Mouse (Mus musculus): ENCODE measurements around the gene Cbfa2t3. TPM values are rescaled to one million over a fixed set of nuclear protein-coding genes. Genes with fewer than 3 reads are reported as not detected.
A peak's percentile ranks its signal among the peaks of the same experiment; 100 is the strongest.

Gene Cbfa2t3
- polyA plus RNA-seq, 1 experiment from 2014 or later: 4.8 TPM

DNA sequence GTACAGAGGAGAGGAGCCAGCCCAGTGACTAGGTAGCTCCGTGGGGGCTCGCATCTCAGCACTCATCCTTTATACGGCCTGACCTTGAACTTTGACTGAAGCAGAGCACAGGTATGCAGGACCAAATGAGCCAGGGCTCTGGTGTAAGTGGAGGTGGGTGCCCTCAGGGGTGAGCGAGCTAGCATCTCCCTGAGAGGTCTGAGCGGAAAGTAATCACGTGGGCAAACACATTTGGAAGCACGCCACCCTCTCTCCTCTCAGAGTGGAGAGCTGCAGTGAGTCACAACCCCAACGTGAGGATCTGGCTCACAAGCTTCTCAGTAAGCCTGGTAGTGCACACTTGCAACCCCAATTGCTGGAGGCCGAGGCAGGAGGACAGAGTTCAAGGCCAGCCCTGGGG lies 56.8 kb downstream of the Cbfa2t3 start:
- Histone ChIP-seq H3K4me3 (ENCODE audit: low read length) (no peak overlapping the region), H3K4me2 (ENCODE audit: low read depth, low read length) (no peak overlapping the region), H3K27ac (ENCODE audit: low read length) (no peak overlapping the region), H3K9me3 (replicated peaks; ENCODE audit: control insufficient read depth, low read length) (no peaks in the 10 kb centered on the region), H3K4me1 (ENCODE audit: control insufficient read depth, insufficient read depth, low read length) (peaks cover 25% of the 10 kb centered on the region), H3K9ac (ENCODE audit: low read length) (no peak overlapping the region), H3K36me3 (ENCODE audit: control insufficient read depth, insufficient read depth) (no peaks in the 10 kb centered on the region), H3K27me3 (ENCODE audit: control insufficient read depth, insufficient read depth, low read length) (no peaks in the 10 kb centered on the region)
- peak; percentile 58 for ATAC-seq (replicated peaks; ENCODE audit: extremely low read depth, insufficient read depth, low FRiP score)
- 41% methylated on average over 9 of the region's 9 CpGs for WGBS

DNA sequence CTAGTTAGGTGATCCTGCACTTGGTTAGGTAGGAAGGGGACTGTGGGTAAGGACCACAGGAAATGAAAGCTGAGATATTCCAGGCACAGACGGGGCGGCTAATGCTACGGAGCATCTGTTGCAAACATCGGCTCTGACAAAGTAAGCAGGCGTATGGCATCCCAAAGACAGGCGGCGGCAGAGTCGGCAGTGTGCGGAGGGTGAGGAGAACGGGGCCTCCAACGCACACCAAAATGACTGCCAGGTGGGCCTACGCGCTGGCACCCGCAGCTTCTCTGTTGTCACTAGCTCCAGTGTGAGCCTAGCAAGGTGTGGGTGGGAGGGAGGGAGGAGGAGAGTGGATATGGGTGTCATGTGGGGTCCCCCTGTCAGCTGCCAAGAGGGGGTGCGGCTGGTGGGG lies 57.5 kb downstream of the Cbfa2t3 start:
- H3K27ac ChIP-seq (ENCODE audit: low read length): no peak overlapping the region
- no peak overlapping the region for H3K4me2 ChIP-seq (ENCODE audit: low read depth, low read length)
- 85% methylated on average over 15 of the region's 15 CpGs for WGBS
- peaks cover 28% of the 10 kb centered on the region for H3K4me1 ChIP-seq (ENCODE audit: control insufficient read depth, insufficient read depth, low read length)
- no peak for ATAC-seq (replicated peaks; ENCODE audit: extremely low read depth, insufficient read depth, low FRiP score)
- H3K36me3 ChIP-seq (ENCODE audit: control insufficient read depth, insufficient read depth): no peaks in the 10 kb centered on the region
- H3K27me3 ChIP-seq (ENCODE audit: control insufficient read depth, insufficient read depth, low read length): no peaks in the 10 kb centered on the region
- no peaks in the 10 kb centered on the region for H3K9me3 ChIP-seq (replicated peaks; ENCODE audit: control insufficient read depth, low read length)
- H3K9ac ChIP-seq (ENCODE audit: low read length): no peak overlapping the region
- no peak overlapping the region for H3K4me3 ChIP-seq (ENCODE audit: low read length)

GRCm38 (mm10) chr8:122640825-122641224 lies 58.1 kb downstream of the Cbfa2t3 start:
- Histone ChIP-seq H3K27me3 (ENCODE audit: control insufficient read depth, insufficient read depth, low read length) (no peaks in the 10 kb centered on the region), H3K4me1 (ENCODE audit: control insufficient read depth, insufficient read depth, low read length) (peaks cover 31% of the 10 kb centered on the region), H3K4me2 (ENCODE audit: low read depth, low read length) (no peak overlapping the region), H3K36me3 (ENCODE audit: control insufficient read depth, insufficient read depth) (no peaks in the 10 kb centered on the region), H3K9me3 (replicated peaks; ENCODE audit: control insufficient read depth, low read length) (no peaks in the 10 kb centered on the region), H3K9ac (ENCODE audit: low read length) (no peak overlapping the region), H3K4me3 (ENCODE audit: low read length) (no peak overlapping the region), H3K27ac (ENCODE audit: low read length) (no peak overlapping the region)
- ATAC-seq (replicated peaks; ENCODE audit: extremely low read depth, insufficient read depth, low FRiP score): no peak
- WGBS: 79% methylated on average over 4 of the region's 4 CpGs

DNA sequence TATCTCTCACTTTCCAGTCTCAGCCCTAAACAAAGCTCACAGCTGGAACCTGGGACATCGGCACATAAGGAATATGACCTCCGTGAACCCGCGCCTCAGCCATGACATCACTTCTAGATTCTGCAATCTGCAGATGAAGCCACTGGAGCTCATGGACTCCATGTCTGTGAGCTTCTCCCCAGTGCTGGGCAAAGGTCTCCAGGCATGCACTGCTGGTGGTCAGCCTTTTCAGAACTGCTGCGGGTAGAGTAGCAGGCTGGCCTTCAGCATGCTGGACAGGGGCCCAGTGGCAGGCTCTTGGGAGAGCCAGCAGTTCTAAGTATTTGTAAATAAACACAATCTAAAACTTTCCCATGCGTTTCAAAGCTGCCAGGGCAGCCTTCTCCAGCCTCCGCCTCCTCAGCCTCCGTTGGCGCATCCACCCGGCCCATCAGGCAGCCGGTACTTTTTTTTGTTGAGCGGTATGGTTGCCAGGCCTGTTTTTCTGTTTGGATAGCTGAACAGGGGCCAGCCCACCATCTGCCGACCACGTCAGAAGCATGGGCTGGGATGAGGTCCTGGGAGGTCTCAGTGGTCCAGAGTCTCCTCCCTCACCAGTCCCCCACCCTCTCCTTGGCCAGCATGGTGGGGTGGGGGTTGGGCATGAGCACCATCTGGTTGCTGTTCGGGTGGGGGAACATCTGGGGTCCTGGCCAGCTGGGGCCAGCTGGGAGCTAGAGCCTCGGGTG lies 59.2 kb downstream of the Cbfa2t3 start:
- Histone ChIP-seq H3K27me3 (ENCODE audit: control insufficient read depth, insufficient read depth, low read length) (no peaks in the 10 kb centered on the region), H3K4me1 (ENCODE audit: control insufficient read depth, insufficient read depth, low read length) (peaks cover 31% of the 10 kb centered on the region), H3K9ac (ENCODE audit: low read length) (no peak overlapping the region), H3K9me3 (replicated peaks; ENCODE audit: control insufficient read depth, low read length) (no peaks in the 10 kb centered on the region), H3K36me3 (ENCODE audit: control insufficient read depth, insufficient read depth) (no peaks in the 10 kb centered on the region), H3K4me3 (ENCODE audit: low read length) (no peak overlapping the region), H3K27ac (ENCODE audit: low read length) (no peak overlapping the region), H3K4me2 (ENCODE audit: low read depth, low read length) (no peak overlapping the region)
- WGBS: 40% methylated on average over 16 of the region's 16 CpGs
- 0 out of 2 replicates have a peak, but pooled peaks have one; percentile 7 for ATAC-seq (replicated peaks; ENCODE audit: extremely low read depth, insufficient read depth, low FRiP score)

GRCm38 (mm10) chr8:122638601-122639000 lies 60.3 kb downstream of the Cbfa2t3 start:
- 82% methylated on average over 16 of the region's 16 CpGs for WGBS
- no peak overlapping the region for H3K4me3 ChIP-seq (ENCODE audit: low read length)
- no peak overlapping the region for H3K9ac ChIP-seq (ENCODE audit: low read length)
- 0 out of 2 replicates have a peak, but pooled peaks cover 2% of the 10 kb centered on the region for H3K36me3 ChIP-seq (ENCODE audit: control insufficient read depth, insufficient read depth)
- no peaks in the 10 kb centered on the region for H3K9me3 ChIP-seq (replicated peaks; ENCODE audit: control insufficient read depth, low read length)
- peaks cover 31% of the 10 kb centered on the region for H3K4me1 ChIP-seq (ENCODE audit: control insufficient read depth, insufficient read depth, low read length)
- ATAC-seq (replicated peaks; ENCODE audit: extremely low read depth, insufficient read depth, low FRiP score): no peak
- no peaks in the 10 kb centered on the region for H3K27me3 ChIP-seq (ENCODE audit: control insufficient read depth, insufficient read depth, low read length)
- H3K4me2 ChIP-seq (ENCODE audit: low read depth, low read length): no peak overlapping the region
- no peak overlapping the region for H3K27ac ChIP-seq (ENCODE audit: low read length)

- WGBS: 82% methylated on average over 9 of the region's 9 CpGs
- H3K4me1 ChIP-seq (ENCODE audit: control insufficient read depth, insufficient read depth, low read length): peaks cover 26% of the 10 kb centered on the region
Measured at GRCm38 (mm10) chr8:122637230-122637629, 61.7 kb downstream of the Cbfa2t3 start.

DNA sequence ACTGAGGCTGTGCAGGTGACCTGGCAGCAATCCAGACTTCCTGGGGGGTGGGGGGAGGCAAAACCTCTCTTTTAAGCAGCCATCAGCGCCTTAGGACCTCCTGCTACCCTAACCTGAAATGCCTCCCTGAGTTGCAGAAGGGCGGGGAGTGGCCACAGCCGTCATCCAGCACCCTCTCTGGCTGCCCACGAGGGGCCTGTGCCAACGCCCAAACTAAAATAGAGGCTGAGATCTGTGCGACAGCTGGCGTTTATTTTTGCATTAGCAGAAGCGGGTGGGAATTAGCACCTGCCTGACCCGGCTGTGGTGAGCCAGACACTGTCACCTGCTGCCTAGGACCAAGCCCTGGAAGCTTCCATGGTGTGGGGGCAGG lies 62.1 kb downstream of the Cbfa2t3 start:
- ATAC-seq (replicated peaks; ENCODE audit: extremely low read depth, insufficient read depth, low FRiP score): peak; percentile 66
- Histone ChIP-seq H3K4me1 (ENCODE audit: control insufficient read depth, insufficient read depth, low read length) (peaks cover 22% of the 10 kb centered on the region), H3K27ac (ENCODE audit: low read length) (peak overlapping the region; percentile 15; the same call in 1 of the 2 replicates), H3K4me2 (ENCODE audit: low read depth, low read length) (no peak overlapping the region), H3K27me3 (ENCODE audit: control insufficient read depth, insufficient read depth, low read length) (no peaks in the 10 kb centered on the region), H3K9ac (ENCODE audit: low read length) (no peak overlapping the region), H3K4me3 (ENCODE audit: low read length) (no peak overlapping the region), H3K36me3 (ENCODE audit: control insufficient read depth, insufficient read depth) (0 out of 2 replicates have a peak, but pooled peaks cover 5% of the 10 kb centered on the region), H3K9me3 (replicated peaks; ENCODE audit: control insufficient read depth, low read length) (no peaks in the 10 kb centered on the region)
- 40% methylated on average over 9 of the region's 9 CpGs for WGBS

More at GRCm38 (mm10) chr8:122637230-122637629, 61.7 kb downstream of the Cbfa2t3 start:
- H3K9ac ChIP-seq (ENCODE audit: low read length): no peak overlapping the region
- no peak overlapping the region for H3K4me3 ChIP-seq (ENCODE audit: low read length)
- 0 out of 2 replicates have a peak, but pooled peaks cover 5% of the 10 kb centered on the region for H3K36me3 ChIP-seq (ENCODE audit: control insufficient read depth, insufficient read depth)
- H3K9me3 ChIP-seq (replicated peaks; ENCODE audit: control insufficient read depth, low read length): no peaks in the 10 kb centered on the region
- no peaks in the 10 kb centered on the region for H3K27me3 ChIP-seq (ENCODE audit: control insufficient read depth, insufficient read depth, low read length)
- H3K4me2 ChIP-seq (ENCODE audit: low read depth, low read length): no peak overlapping the region
- no peak for ATAC-seq (replicated peaks; ENCODE audit: extremely low read depth, insufficient read depth, low FRiP score)
- no peak overlapping the region for H3K27ac ChIP-seq (ENCODE audit: low read length)

DNA sequence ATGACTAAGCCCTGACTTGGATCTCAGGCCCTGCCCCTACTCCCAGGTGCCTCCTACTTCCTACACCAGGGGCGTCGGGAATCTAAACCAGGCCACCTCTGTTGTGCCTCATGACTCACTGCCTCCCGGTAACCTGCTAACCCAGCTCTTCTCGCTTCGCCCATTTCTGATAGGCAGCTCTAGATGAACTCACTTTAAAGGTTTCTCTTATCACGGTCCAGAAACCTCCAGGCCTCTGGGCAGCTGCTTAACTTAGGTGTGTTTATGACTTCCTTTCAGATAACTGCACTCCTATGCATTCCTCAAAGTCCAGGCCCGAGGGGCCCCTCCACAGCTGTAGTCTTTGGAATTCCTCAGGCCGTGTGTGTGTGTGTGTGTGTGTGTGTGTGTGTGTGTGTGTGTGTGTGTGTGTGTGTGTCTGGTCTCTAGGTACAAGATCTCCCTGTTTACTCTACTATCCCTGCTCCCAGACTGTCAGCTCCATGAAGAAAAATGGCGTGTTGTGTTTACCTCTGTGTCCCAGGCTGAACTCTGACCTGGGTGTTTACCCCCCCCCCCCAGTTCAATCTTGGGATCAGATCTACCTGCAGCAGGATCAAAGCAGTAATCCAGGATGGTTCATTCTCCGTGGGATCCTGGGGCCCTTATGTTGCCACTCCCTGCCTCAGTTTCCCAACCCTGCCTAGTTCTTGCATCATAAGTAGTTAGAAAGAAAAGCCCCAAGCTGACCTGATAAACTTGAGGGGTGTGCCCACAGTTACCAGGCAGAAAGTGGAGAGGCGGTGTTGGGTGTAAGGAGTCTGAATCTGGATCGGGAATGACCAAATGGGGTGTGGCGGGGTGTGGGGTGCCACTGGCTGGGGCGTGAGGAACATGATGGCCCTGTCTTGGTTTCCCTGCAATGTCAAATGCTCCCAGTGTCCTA lies 62.8 kb downstream of the Cbfa2t3 start:
- H3K4me3 ChIP-seq (ENCODE audit: low read length): no peak overlapping the region
- H3K27me3 ChIP-seq (ENCODE audit: control insufficient read depth, insufficient read depth, low read length): no peaks in the 10 kb centered on the region
- H3K9me3 ChIP-seq (replicated peaks; ENCODE audit: control insufficient read depth, low read length): no peaks in the 10 kb centered on the region
- peak overlapping the region; percentile 15; the same call in 1 of the 2 replicates for H3K27ac ChIP-seq (ENCODE audit: low read length)
- 0 out of 2 replicates have a peak, but pooled peaks cover 5% of the 10 kb centered on the region for H3K36me3 ChIP-seq (ENCODE audit: control insufficient read depth, insufficient read depth)
- 0 out of 2 replicates have a peak, but pooled peaks have one; percentile 17 for ATAC-seq (replicated peaks; ENCODE audit: extremely low read depth, insufficient read depth, low FRiP score)
- 41% methylated on average over 14 of the region's 14 CpGs for WGBS
- H3K4me2 ChIP-seq (ENCODE audit: low read depth, low read length): no peak overlapping the region
- H3K9ac ChIP-seq (ENCODE audit: low read length): no peak overlapping the region
- H3K4me1 ChIP-seq (ENCODE audit: control insufficient read depth, insufficient read depth, low read length): peaks cover 22% of the 10 kb centered on the region

DNA sequence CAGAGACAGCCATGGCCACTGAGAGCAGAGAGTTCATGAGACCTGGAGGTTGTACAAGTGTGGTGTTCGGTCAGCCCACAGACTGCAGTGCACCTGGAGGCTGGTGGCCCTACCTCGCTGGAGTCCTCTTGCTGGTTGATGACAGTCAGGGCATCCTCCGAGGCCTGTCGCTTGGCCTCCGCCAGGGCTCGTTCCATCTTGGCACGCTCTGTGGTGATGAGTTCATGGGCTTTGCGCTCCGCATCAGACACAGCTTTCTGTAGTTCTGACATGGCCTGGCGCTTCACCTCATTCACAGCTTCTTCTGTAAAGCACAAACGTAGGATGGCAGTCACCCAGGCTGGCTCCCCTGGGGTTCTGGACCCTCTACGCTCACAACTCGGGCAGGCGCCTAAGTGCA lies 65.7 kb downstream of the Cbfa2t3 start:
- Histone ChIP-seq H3K36me3 (ENCODE audit: control insufficient read depth, insufficient read depth) (0 out of 2 replicates have a peak, but pooled peaks cover 5% of the 10 kb centered on the region), H3K4me1 (ENCODE audit: control insufficient read depth, insufficient read depth, low read length) (peaks cover 12% of the 10 kb centered on the region), H3K9ac (ENCODE audit: low read length) (no peak overlapping the region), H3K4me2 (ENCODE audit: low read depth, low read length) (no peak overlapping the region), H3K27ac (ENCODE audit: low read length) (no peak overlapping the region), H3K4me3 (ENCODE audit: low read length) (no peak overlapping the region), H3K27me3 (ENCODE audit: control insufficient read depth, insufficient read depth, low read length) (no peaks in the 10 kb centered on the region), H3K9me3 (replicated peaks; ENCODE audit: control insufficient read depth, low read length) (no peaks in the 10 kb centered on the region)
- 92% methylated on average over 14 of the region's 14 CpGs for WGBS
- ATAC-seq (replicated peaks; ENCODE audit: extremely low read depth, insufficient read depth, low FRiP score): no peak
